Mouse (Mus musculus) T-cell, adult 2 months (primary cell): ENCODE measurements around the gene Ankrd42.

Source experiments
- DNase-seq: peaks from one replicate; pipeline ENCODE4 v3.0.0; 2022; ENCODE audit warnings: low spot score

The Ankrd42 gene

DNA sequence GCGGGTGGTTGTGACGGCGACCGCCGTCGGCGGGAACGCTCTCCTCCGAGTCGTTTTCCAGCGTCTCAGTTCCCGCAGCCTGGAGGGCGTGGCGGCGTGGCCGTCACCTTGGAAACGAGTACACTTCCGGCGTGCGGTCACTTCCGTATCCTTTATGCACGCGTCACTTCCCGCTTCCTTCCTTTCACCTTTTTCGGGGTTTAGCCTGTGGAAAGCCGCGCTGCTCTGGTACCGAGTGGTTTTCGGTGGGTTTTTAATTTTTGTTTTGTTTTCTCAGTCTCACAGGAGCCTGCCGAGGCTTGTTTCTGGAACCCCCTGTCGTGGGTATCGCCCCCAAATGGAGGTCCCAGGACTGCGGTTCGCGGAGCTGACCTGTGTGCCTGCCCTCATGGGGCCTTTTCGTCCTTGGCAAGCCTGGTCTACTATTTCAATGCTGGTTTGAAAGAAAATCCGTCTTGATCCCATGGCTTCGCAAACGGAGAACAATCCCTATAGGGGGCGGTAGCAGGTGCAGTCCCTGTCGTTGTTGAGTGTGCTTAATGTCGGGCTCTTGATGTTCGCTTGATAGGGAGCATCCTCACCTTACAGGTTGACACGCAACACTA is at the start of gene Ankrd42:
Gene Ankrd42 (minus strand): TSS at position 122 of the 605 bp plus-strand sequence.
- DNase-seq = peak; percentile 89

- no peak for DNase-seq
These were observed 40.4 kb upstream of the Ankrd42 start for GRCm38 (mm10) chr7:92677346-92677745.

- no peak for DNase-seq
These were observed 38.2 kb upstream of the Ankrd42 start for GRCm38 (mm10) chr7:92675131-92675530.

DNA sequence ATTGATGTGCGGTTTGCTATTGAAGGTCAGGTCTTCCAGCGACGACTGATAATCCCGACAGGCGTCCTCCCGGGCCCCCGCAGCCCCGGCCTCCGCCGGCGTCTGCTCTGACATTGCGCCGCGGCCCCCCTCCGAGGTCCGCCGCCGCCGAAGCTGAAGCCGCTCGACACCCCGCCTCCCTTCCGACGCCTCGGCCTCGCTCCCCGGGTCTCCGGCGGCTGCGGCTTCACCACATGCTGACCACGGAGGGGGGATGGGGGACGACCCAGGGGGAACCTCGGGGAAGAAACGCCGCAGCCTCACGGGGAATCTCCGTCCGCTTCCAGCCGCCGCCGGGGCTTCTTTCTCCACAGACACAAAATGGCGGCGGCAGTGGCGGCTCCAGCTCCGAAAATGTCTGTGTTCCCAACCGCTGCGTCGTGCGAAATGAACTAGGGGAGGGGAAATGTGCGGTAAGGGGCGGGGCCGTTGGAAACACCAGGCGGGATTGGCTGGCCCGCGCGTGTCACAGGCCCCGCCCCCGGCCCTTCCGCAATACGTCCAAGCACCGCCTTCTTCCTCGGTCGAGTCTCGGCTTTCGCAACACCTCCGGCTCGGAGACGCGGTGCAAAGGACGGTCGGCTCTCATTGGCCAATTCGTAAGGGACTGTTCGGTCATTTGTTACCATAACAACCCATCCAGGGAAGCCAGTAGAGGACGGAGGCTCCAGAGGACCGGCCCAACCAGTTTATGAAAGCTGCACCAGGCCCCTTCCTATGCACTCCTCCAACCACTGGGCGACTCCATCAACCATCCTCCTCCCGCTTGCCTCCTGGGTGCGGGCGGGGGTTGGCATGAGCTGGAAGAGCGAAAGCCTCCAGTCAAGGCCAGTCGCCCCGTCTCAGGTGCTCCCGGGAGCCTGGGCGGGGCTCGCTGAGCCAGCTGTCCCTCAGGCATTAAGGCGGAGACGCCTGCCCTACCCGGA is 32.8 kb upstream of the Ankrd42 start, which contains the start of gene Pcf11:
Gene Pcf11 (minus strand): TSS at position 428 of the 965 bp plus-strand sequence.
- DNase-seq = peak; percentile 95

DNA sequence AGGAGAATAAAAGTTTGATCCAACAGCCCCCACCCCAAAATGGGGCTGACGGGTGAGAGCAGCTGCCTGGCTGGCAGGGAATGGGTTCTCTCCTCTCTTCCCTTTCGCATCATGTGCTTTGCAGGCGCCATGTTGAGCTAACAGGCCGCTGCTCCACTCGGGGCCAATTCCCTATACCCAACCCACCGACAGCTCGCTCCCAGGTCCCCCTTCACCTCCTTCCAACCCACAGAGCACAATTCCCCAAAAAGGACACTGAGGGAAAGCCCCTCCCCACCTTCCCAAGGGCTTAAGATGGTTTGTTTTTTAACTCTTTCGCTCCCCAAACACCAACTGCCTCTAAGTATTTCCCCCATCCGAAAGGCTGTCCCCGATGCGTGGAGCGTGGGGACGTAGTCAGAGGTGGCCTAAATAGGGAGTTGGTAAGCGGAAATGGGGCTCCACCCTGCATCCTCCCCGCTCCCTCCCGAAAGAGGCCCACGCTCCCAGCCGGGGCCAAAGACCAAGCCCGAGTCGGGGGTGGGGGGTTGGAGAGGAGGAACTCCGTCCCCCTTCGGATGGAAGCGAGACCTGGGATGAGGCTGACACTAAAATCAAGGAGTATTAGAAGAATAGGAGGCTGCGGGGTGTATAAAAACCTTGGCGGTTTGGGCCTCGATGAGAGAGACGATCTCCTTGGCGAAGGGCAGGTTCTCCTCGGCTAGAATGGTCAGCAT is 32.0 kb upstream of the Ankrd42 start:
- DNase-seq = peak; percentile 53

DNA sequence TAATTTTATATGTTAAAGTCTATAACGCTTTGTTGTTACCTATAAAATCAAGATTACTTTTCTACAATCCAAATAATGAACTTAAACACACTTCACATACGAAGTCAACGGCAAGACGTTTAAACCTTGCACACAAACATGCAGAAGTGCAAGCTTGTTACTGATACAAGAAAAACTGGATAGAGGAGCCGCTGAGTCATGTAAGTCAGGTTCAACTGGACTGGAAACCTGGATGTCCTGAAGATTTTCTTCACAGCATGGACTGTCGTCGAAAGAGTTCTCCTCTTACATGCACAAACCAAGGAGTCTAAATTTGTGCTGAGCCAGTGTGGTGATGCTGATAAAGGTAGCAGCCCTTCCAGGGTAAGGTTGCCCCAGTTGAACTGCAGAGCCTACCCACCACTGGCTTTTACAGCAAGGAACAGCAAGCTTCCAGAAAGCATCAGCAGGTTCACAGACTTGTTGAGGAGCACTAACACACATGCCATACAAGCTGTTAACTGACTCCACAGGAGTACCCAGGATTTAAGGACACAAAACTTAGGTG is 29.4 kb upstream of the Ankrd42 start:
- no peak for DNase-seq

GRCm38 (mm10) chr7:92658050-92658449 is 21.1 kb upstream of the Ankrd42 start:
- no peak for DNase-seq

DNA sequence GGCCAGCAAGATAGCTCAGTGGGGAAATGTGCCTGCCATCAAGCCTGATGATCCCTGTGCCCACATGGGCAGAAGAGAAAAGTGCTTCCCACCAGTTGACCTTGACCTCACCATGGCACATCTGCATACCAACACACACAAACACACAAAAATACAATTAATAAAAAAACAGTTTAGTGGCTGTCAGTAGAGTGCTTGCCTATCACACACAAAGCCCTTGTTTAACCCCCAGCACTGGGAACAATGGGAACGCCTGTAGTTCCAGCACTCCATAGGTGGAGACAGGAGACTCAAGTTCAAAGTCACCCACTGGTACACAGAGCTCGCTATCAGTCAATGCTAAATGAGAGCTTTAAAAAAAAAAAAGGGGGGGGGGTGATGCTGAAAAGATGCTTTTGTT is 19.4 kb upstream of the Ankrd42 start:
- no peak for DNase-seq

GRCm38 (mm10) chr7:92653329-92653728 is 16.4 kb upstream of the Ankrd42 start:
- DNase-seq = no peak

DNA sequence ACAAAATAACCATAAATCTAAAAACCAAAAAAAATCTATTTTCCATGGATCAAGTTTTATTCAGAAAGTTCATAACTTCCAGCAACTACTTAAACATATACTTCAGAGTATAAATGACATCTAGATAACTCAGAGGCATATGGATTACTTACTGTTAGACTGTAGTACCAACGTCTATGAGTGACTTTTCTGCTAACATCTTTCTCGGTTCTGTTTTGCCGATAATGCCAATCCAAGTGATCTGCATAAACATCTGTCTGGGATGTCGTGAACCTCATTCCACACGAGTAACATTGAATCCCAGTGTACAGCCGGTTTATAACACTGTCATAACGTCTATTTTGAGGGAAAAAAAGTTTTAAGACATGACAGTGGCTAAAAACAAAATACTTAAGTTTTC is 10.8 kb upstream of the Ankrd42 start:
- no peak for DNase-seq

DNA sequence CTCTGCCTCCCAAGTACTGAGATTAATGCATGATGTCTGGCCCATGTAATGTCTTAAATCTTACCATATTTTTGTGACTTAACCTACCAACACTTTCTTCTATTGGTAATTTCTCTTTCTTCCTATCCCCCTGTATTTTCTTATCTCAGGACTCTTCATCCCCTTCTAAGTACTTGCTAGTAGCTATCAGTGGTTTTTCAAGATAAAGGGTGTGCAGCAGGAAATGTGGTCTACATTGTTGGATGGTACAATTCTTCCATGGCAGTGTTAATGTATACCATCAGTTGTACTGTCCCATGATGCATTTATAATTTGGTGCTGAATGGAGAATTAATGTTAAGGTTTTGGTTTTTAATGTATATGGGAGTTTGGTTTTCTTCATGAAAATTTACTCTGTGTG is 5.4 kb upstream of the Ankrd42 start:
- DNase-seq = no peak

DNA sequence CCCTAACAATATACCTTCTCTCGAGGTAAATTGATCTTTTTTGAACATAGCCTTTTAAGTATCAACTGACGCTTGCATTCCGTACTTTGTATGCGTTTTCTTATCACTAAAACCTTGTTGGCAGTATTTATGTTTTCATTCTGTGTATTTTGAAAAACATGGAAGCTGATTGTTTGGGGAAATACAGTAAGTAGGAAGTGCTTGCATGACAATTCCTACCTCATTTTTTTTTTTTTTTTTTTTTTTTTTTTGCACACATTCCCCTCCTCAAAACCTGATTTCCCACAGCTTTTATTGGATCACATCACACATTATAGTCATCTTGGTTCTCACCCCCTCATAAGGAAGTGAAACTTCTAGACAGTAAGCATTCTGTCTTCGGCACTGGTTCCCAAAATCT is 1.1 kb upstream of the Ankrd42 start:
- no peak for DNase-seq

GRCm38 (mm10) chr7:92636295-92637011 is 489 bp downstream of the Ankrd42 start:
- DNase-seq = no peak

- no peak for DNase-seq
These were observed 6.8 kb downstream of the Ankrd42 start for GRCm38 (mm10) chr7:92630167-92630566.

- DNase-seq = peak; percentile 11
These were observed 12.5 kb downstream of the Ankrd42 start for GRCm38 (mm10) chr7:92624488-92624887.

DNA sequence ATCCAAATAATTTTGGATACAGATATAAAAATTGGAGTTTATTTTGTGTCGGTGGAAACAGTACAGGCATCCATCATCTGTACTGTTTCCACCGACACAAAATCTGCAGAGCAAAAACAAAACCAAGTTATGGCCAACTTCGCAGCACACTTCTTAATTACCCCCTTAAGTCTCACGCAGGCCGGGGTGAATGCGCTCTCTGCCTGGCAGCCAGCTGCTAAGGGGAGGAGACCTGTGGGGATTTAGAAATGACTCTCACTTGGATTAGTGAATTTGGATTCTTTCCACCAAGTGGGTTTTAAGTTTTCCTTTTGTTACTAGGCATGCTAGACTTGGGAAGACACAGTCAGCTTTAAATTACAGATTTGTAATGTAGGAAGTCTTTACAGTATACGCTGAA is 26.1 kb downstream of the Ankrd42 start:
- no peak for DNase-seq

DNA sequence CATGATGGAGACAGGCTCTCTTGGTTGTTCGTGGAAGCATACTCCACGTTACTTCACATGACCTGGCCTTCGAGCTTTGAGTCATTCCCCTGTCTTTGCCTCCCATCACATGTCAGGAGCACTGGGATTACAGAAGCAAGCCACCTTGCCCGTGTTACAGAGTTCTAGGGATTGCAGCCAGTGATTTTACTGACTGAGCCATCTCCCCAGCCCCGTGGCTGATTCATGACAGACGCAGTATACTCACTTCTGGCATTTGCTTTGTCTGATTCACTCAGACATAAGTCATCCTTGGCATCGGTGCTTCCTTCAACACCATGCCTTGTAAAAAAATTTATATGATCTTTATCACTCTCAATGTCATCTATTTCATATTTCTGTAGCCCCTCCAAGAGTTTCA is 32.0 kb downstream of the Ankrd42 start:
- DNase-seq = no peak

GRCm38 (mm10) chr7:92590842-92591241 is 46.1 kb downstream of the Ankrd42 start:
- no peak for DNase-seq

GRCm38 (mm10) chr7:92589986-92590385 is 47.0 kb downstream of the Ankrd42 start:
- DNase-seq = no peak

- DNase-seq = no peak
These were observed 53.4 kb downstream of the Ankrd42 start for GRCm38 (mm10) chr7:92583567-92583966.

DNA sequence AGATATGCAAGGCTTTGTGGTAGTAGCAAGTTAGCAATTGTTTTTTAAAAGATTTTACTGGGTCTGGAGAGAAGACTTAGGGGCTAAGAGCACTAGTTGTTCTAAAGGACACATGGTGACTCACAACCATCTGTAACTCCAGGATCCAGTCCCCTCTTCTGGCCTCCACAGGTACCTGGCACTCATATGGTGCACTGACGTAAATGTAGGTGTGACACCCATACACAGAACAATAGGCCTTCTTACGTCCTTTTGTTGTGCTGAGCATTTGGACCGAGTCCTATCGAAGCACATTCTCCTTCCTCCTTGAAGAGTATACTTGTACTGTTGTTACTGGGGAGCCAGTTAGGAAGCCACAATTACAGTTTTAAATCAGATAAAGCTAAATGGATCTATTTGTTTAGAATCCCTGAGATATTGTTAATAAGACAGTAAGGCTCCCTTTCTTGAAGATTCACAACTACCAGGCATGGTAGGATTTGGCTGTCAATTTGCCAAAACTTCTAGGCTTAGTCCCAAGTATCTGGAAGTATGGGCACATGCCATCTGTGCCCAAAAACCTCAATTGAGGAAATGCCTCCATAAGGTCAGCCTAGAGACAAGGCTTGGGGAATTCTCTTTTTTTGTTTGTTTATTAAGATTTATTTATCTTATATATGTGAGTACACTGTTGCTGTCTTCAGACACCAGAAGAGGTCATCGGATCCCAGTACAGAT is 56.3 kb downstream of the Ankrd42 start:
- DNase-seq = no peak
